Mouse (Mus musculus): Measurements from ENCODE around the gene Osbp2. TPM values are rescaled to one million over a fixed set of nuclear protein-coding genes. Genes with fewer than 3 reads are reported as not detected.

Gene Osbp2
- polyA plus RNA-seq, 1 experiment from 2014 or later = not detected

- H3K4me2 ChIP-seq (ENCODE audit: low read depth, low read length) = no peak overlapping the region
- no peaks in the 10 kb centered on the region for H3K9me3 ChIP-seq (ENCODE audit: low read length)
- TF ChIP-seq CTCF (IDR thresholded peaks at IDR 0.05; ENCODE audit: low read depth) (no peak), EP300 (IDR thresholded peaks at IDR 0.05; ENCODE audit: low read depth) (no peak)
- H3K9ac ChIP-seq (replicated peaks) = no peak overlapping the region
- H3K4me3 ChIP-seq (ENCODE audit: low read depth, low read length) = no peak overlapping the region
- WGBS (ENCODE audit: insufficient replicate concordance) = 2% methylated on average over 54 of the region's 56 CpGs
- H3K36me3 ChIP-seq (replicated peaks; ENCODE audit: insufficient read depth, low read length) = no peaks in the 10 kb centered on the region
- peak; percentile 30 for DNase-seq
- ATAC-seq = no peak
- no peak overlapping the region for H3K27ac ChIP-seq (ENCODE audit: low read depth)
- peaks cover 35% of the 10 kb centered on the region for H3K27me3 ChIP-seq (ENCODE audit: insufficient read depth, low read length)
- 0 out of 2 replicates have a peak, but pooled peaks cover 2% of the 10 kb centered on the region for H3K4me1 ChIP-seq (ENCODE audit: insufficient read depth)
Observed at GRCm38 (mm10) chr11:3774463-3775262, 89.0 kb downstream of the Osbp2 start.

GRCm38 (mm10) chr11:3773782-3774462 lies 89.8 kb downstream of the Osbp2 start:
- 36% methylated on average over 6 of the region's 6 CpGs for WGBS (ENCODE audit: insufficient replicate concordance)
- no peak overlapping the region for H3K4me3 ChIP-seq (ENCODE audit: low read depth, low read length)

GRCm38 (mm10) chr11:3773136-3773535 lies 90.6 kb downstream of the Osbp2 start:
- ATAC-seq = no peak
- no peak overlapping the region for H3K9ac ChIP-seq (replicated peaks)
- no peak overlapping the region for H3K27ac ChIP-seq (ENCODE audit: low read depth)
- no peak overlapping the region for H3K4me3 ChIP-seq (ENCODE audit: low read depth, low read length)
- H3K4me1 ChIP-seq (ENCODE audit: insufficient read depth) = 0 out of 2 replicates have a peak, but pooled peaks cover 2% of the 10 kb centered on the region
- no peak for TF ChIP-seq CTCF (IDR thresholded peaks at IDR 0.05; ENCODE audit: low read depth)
- TF ChIP-seq EP300 (IDR thresholded peaks at IDR 0.05; ENCODE audit: low read depth) = no peak
- 71% methylated on average over 8 of the region's 8 CpGs for WGBS (ENCODE audit: insufficient replicate concordance)
- H3K4me2 ChIP-seq (ENCODE audit: low read depth, low read length) = no peak overlapping the region
- no peak for DNase-seq
- H3K9me3 ChIP-seq (ENCODE audit: low read length) = no peaks in the 10 kb centered on the region
- no peaks in the 10 kb centered on the region for H3K36me3 ChIP-seq (replicated peaks; ENCODE audit: insufficient read depth, low read length)
- H3K27me3 ChIP-seq (ENCODE audit: insufficient read depth, low read length) = peaks cover 35% of the 10 kb centered on the region

More at GRCm38 (mm10) chr11:3773782-3774462, 89.8 kb downstream of the Osbp2 start:
- Histone ChIP-seq H3K4me1 (ENCODE audit: insufficient read depth) (0 out of 2 replicates have a peak, but pooled peaks cover 2% of the 10 kb centered on the region), H3K27me3 (ENCODE audit: insufficient read depth, low read length) (peaks cover 35% of the 10 kb centered on the region), H3K9me3 (ENCODE audit: low read length) (no peaks in the 10 kb centered on the region), H3K4me2 (ENCODE audit: low read depth, low read length) (no peak overlapping the region), H3K9ac (replicated peaks) (no peak overlapping the region), H3K27ac (ENCODE audit: low read depth) (no peak overlapping the region), H3K36me3 (replicated peaks; ENCODE audit: insufficient read depth, low read length) (no peaks in the 10 kb centered on the region)
- TF ChIP-seq EP300 (IDR thresholded peaks at IDR 0.05; ENCODE audit: low read depth) (no peak), CTCF (IDR thresholded peaks at IDR 0.05; ENCODE audit: low read depth) (no peak)
- no peak for ATAC-seq
- DNase-seq = no peak

- DNase-seq (no peak), ATAC-seq (no peak)
- TF ChIP-seq CTCF (IDR thresholded peaks at IDR 0.05; ENCODE audit: low read depth) (peak; percentile 39; the same call in 1 of the 2 replicates), EP300 (IDR thresholded peaks at IDR 0.05; ENCODE audit: low read depth) (no peak)
- no peaks in the 10 kb centered on the region for H3K9me3 ChIP-seq (ENCODE audit: low read length)
- H3K27ac ChIP-seq (ENCODE audit: low read depth) = no peak overlapping the region
- H3K4me3 ChIP-seq (ENCODE audit: low read depth, low read length) = no peak overlapping the region
- no peaks in the 10 kb centered on the region for H3K36me3 ChIP-seq (replicated peaks; ENCODE audit: insufficient read depth, low read length)
- WGBS (ENCODE audit: insufficient replicate concordance) = 46% methylated on average over 6 of the region's 6 CpGs
- H3K9ac ChIP-seq (replicated peaks) = no peak overlapping the region
- 0 out of 2 replicates have a peak, but pooled peaks cover 2% of the 10 kb centered on the region for H3K4me1 ChIP-seq (ENCODE audit: insufficient read depth)
- H3K4me2 ChIP-seq (ENCODE audit: low read depth, low read length) = no peak overlapping the region
- peaks cover 29% of the 10 kb centered on the region for H3K27me3 ChIP-seq (ENCODE audit: insufficient read depth, low read length)
Observed at GRCm38 (mm10) chr11:3771348-3771747, 92.4 kb downstream of the Osbp2 start.

- DNase-seq (no peak), ATAC-seq (no peak)
- Histone ChIP-seq H3K27me3 (ENCODE audit: insufficient read depth, low read length) (peaks cover 7% of the 10 kb centered on the region), H3K9me3 (ENCODE audit: low read length) (no peaks in the 10 kb centered on the region), H3K27ac (ENCODE audit: low read depth) (no peak overlapping the region), H3K4me1 (ENCODE audit: insufficient read depth) (no peaks in the 10 kb centered on the region), H3K9ac (replicated peaks) (no peak overlapping the region), H3K4me3 (ENCODE audit: low read depth, low read length) (no peak overlapping the region), H3K36me3 (replicated peaks; ENCODE audit: insufficient read depth, low read length) (no peaks in the 10 kb centered on the region), H3K4me2 (ENCODE audit: low read depth, low read length) (no peak overlapping the region)
- WGBS (ENCODE audit: insufficient replicate concordance) = 71% methylated on average over 5 of the region's 5 CpGs
- TF ChIP-seq EP300 (IDR thresholded peaks at IDR 0.05; ENCODE audit: low read depth) = no peak
- TF ChIP-seq CTCF (IDR thresholded peaks at IDR 0.05; ENCODE audit: low read depth) = no peak
Observed at GRCm38 (mm10) chr11:3767830-3768229, 95.9 kb downstream of the Osbp2 start.

GRCm38 (mm10) chr11:3766964-3767363 lies 96.7 kb downstream of the Osbp2 start:
- 83% methylated on average over 8 of the region's 8 CpGs for WGBS (ENCODE audit: insufficient replicate concordance)
- TF ChIP-seq EP300 (IDR thresholded peaks at IDR 0.05; ENCODE audit: low read depth) (no peak), CTCF (IDR thresholded peaks at IDR 0.05; ENCODE audit: low read depth) (no peak)

More at GRCm38 (mm10) chr11:3766964-3767363, 96.7 kb downstream of the Osbp2 start:
- DNase-seq (no peak), ATAC-seq (no peak)
- Histone ChIP-seq H3K9me3 (ENCODE audit: low read length) (no peaks in the 10 kb centered on the region), H3K27ac (ENCODE audit: low read depth) (no peak overlapping the region), H3K36me3 (replicated peaks; ENCODE audit: insufficient read depth, low read length) (no peaks in the 10 kb centered on the region), H3K9ac (replicated peaks) (no peak overlapping the region), H3K4me1 (ENCODE audit: insufficient read depth) (peaks cover 3% of the 10 kb centered on the region; the same call in 1 of the 2 replicates), H3K27me3 (ENCODE audit: insufficient read depth, low read length) (peaks cover 15% of the 10 kb centered on the region), H3K4me2 (ENCODE audit: low read depth, low read length) (no peak overlapping the region), H3K4me3 (ENCODE audit: low read depth, low read length) (no peak overlapping the region)

Measured in liver, postnatal 0 days (tissue).